8 mouse cellular contexts compared by ENCODE assay signal in the genomic region with DNA sequence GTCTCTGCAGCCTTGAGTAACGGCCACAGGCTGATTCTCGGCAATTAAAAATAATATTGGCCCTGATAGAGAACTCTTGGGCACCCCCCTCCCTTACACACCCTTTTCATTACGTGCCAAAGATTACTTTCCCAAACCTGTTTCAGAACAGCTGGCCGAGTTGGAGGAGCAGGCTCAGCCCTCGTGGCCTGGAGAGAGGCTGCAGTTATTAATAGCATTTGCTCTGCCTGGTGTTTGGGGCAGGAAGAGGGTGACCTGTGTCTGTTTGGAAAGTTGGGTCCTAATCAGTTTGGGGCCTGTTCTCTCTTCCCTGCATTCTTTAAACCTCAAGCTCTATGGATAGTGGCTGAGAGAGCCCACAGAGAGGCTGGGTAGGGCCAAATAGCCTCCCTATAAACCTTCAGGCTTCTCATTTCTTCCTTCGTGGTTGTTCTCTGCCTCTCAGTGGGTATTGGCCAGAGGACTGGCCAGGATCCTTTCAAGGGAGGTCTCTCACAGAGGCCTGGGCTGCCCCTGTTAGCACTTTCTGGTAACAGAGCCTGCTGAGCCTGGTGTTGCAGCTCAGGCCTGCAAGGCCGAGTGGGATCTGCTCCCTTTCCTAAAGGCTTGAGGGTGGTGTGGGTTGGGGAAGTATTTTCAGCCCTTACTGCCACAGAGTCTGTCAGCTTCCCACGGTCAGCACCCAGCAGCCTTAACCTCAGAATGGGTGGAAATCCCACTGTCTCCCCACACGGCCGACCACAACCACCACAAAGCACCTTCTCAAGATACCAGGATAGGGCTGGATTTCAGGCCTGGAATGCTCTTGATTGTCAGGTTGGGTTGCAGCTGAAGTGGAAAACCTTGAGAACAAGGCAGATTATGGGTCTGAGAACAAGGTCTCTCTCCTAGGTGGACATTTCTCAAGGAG.
DNase-seq lines count a peak whose midpoint lies in the region; ATAC-seq and TF ChIP-seq lines count a peak whose summit lies in the region.

No protein-coding gene starts in this region.

- H3ac ChIP-seq in myocyte (ENCODE audit: control insufficient read depth, insufficient read length): no peak overlapping the region

- H3K79me2 ChIP-seq in myocyte (ENCODE audit: control insufficient read depth, insufficient read depth): no peaks in the 10 kb centered on the region

- peak overlapping the region; percentile 79 for H3K4me2 ChIP-seq in myocyte (ENCODE audit: low read depth)

- no peak overlapping the region for H3K4me3 ChIP-seq in brown adipose tissue, adult 24 weeks (ENCODE audit: insufficient read depth, low read depth, low read length)
- no peak overlapping the region for H3K4me3 ChIP-seq in embryonic fibroblast, embryonic 13.5 days (ENCODE audit: insufficient read depth, low read length)
- no peak overlapping the region for H3K4me3 ChIP-seq in limb, embryonic 10.5 days
- no peak overlapping the region for H3K4me3 ChIP-seq in myocyte

- peaks cover 50% of the 10 kb centered on the region for H3K4me1 ChIP-seq in brown adipose tissue, adult 24 weeks (ENCODE audit: control insufficient read depth, insufficient read depth, insufficient read length, low read length)
- H3K4me1 ChIP-seq in embryonic fibroblast, embryonic 13.5 days (ENCODE audit: control insufficient read depth, insufficient read depth, low read length): no peaks in the 10 kb centered on the region
- H3K4me1 ChIP-seq in limb, embryonic 10.5 days: peaks cover 64% of the 10 kb centered on the region

- H3K36me3 ChIP-seq in limb, embryonic 10.5 days: no peaks in the 10 kb centered on the region
- no peaks in the 10 kb centered on the region for H3K36me3 ChIP-seq in myocyte (ENCODE audit: control insufficient read depth, insufficient read depth)

- TF ChIP-seq CTCF in embryonic fibroblast, embryonic 13.5 days (IDR thresholded peaks at IDR 0.05; ENCODE audit: borderline replicate concordance, insufficient read depth, low read length): no peak

- H3K27me3 ChIP-seq in limb, embryonic 10.5 days (ENCODE audit: low read depth, poor library complexity, severe bottlenecking): no peaks in the 10 kb centered on the region
- H3K27me3 ChIP-seq in myocyte (ENCODE audit: control insufficient read depth, insufficient read depth, insufficient read length): no peaks in the 10 kb centered on the region

- WGBS in limb, embryonic 10.5 days: 51% methylated on average over 10 of the region's 10 CpGs

- intact Hi-C loops in heart, postnatal 10 days (cut with DNase I): loop anchor here (5.0 kb wide), 2 partner anchors 206 to 294 kb away; partner anchors contain the start of gene Zfp36l1

- no peaks in the 10 kb centered on the region for H3K9me3 ChIP-seq in limb, embryonic 10.5 days (replicated peaks)

- DNase-seq in heart, postnatal 10 days: peak; percentile 80 to 86
- DNase-seq in limb, embryonic 10.5 days (ENCODE audit: low spot score): no peak
- DNase-seq in frontal cortex, postnatal 10 days (ENCODE audit: low spot score in 2 of 2): no peak
- no peak for DNase-seq in layer of hippocampus, postnatal 36 days

- ATAC-seq in inflammation-experienced regulatory T-cells, adult 6 months: no peak

- peak overlapping the region; percentile 90 for H3K27ac ChIP-seq in brown adipose tissue, adult 24 weeks (replicated peaks; ENCODE audit: low read depth, low read length)
- H3K27ac ChIP-seq in embryonic fibroblast, embryonic 13.5 days (ENCODE audit: insufficient read depth, low read length): peak overlapping the region; percentile 74
- peak overlapping the region; percentile 86 for H3K27ac ChIP-seq in limb, embryonic 10.5 days

- no peak for TF ChIP-seq POLR2A in embryonic fibroblast, embryonic 13.5 days (IDR thresholded peaks at IDR 0.05; ENCODE audit: low read depth, low read length)
- TF ChIP-seq POLR2A in myocyte (IDR thresholded peaks at IDR 0.05; ENCODE audit: insufficient read length, low read depth): no peak

TF ChIP-seq in myocyte, 11 proteins besides CTCF, POLR2A, EP300 and RAD21:
- peak; percentile 59 for TF ChIP-seq TCF3 (IDR thresholded peaks at IDR 0.05; ENCODE audit: insufficient read length, low read depth)
- TF ChIP-seq MYOG (IDR thresholded peaks at IDR 0.05; ENCODE audit: control insufficient read depth in 1 of 3, insufficient read depth in 1 of 3, insufficient read length in 2 of 3, low read depth in 2 of 3): peak; percentile 48 to 94 (median 79)
- peak; percentile 86 for TF ChIP-seq TCF12 (IDR thresholded peaks at IDR 0.05; ENCODE audit: insufficient read depth, poor library complexity, severe bottlenecking)
- peak in 2 of 3 experiments; percentile 85 to 90 for TF ChIP-seq MYOD1 (IDR thresholded peaks at IDR 0.05; ENCODE audit: control insufficient read depth in 1 of 3, insufficient read length in 2 of 3, low read depth in 2 of 3)
- no peak for TF ChIP-seq MAX (IDR thresholded peaks at IDR 0.05; ENCODE audit: low read depth)
- TF ChIP-seq E2F4 (IDR thresholded peaks at IDR 0.05; ENCODE audit: insufficient read depth): no peak
- TF ChIP-seq CEBPB (IDR thresholded peaks at IDR 0.05; ENCODE audit: insufficient read depth, poor library complexity, severe bottlenecking): no peak
- TF ChIP-seq USF1 (IDR thresholded peaks at IDR 0.05; ENCODE audit: low read depth): no peak
- no peak for TF ChIP-seq POLR2AphosphoS2 (IDR thresholded peaks at IDR 0.05; ENCODE audit: insufficient read length, low read depth)
- no peak for TF ChIP-seq REST (IDR thresholded peaks at IDR 0.05; ENCODE audit: insufficient read depth, insufficient read length)
- no peak for TF ChIP-seq SRF (IDR thresholded peaks at IDR 0.05; ENCODE audit: control insufficient read depth, insufficient read length, low read depth)
TF ChIP-seq in myocyte: peak in this region for 4.

Comparison
In these comparisons a context has a peak if more than half of its experiments do, and no peak if none do; other contexts are left out.
1. DNase-seq: peak in heart, postnatal 10 days (2 of 2); none in limb, embryonic 10.5 days (single experiment), frontal cortex, postnatal 10 days (0 of 2) and layer of hippocampus, postnatal 36 days (0 of 2).
2. Peak in every context shown above with its lines, with median percentiles within 50 percentile points of each other: H3K27ac ChIP-seq.